Mouse (Mus musculus) olfactory bulb, adult 2 months (tissue): ENCODE measurements around the gene Imp4. TPM values are rescaled to one million over a fixed set of nuclear protein-coding genes. Genes with fewer than 3 reads are reported as not detected.

Experiments
- H3K27ac ChIP-seq: fragments of 200-500 bp; 2 replicates; pipeline ENCODE4 v1.5.1; 2012; ENCODE audit warnings: low read depth, low read length; ENCODE audit not compliant: insufficient read depth
- H3K4me1 ChIP-seq: fragments of 200-500 bp; 2 replicates; pipeline ENCODE4 v1.6.1; 2012; ENCODE audit warnings: low read length; ENCODE audit not compliant: control insufficient read depth, insufficient read depth
- H3K4me3 ChIP-seq: fragments of 200-500 bp; 2 replicates; pipeline ENCODE4 v1.5.1; 2012; ENCODE audit warnings: mild to moderate bottlenecking, low read depth, low read length, moderate library complexity; ENCODE audit not compliant: insufficient read depth
- CTCF ChIP-seq: fragments of 200-500 bp; IDR thresholded peaks from 2 replicates; pipeline ENCODE4 v1.5.1; 2012; ENCODE audit warnings: low read depth, mild to moderate bottlenecking, low read length, moderate library complexity; ENCODE audit not compliant: insufficient read depth
- POLR2A ChIP-seq: fragments of 200-500 bp; IDR thresholded peaks from 2 replicates; pipeline ENCODE4 v1.6.1; 2012; ENCODE audit warnings: mild to moderate bottlenecking, low read depth, low read length, moderate library complexity; ENCODE audit not compliant: insufficient read depth
- WGBS: fragments of 180-500 bp; shearing (Covaris S2); methylation state at CpG from one replicate; pipeline ENCODE4 v1.1.7; 2018; 5-methylcytosine and 5-hydroxymethylcytosine counted together
- polyA plus RNA-seq: library from polyadenylated mRNA; stranded (reverse); fragments of >200 nt; gene quantifications from 2 replicates; pipeline ENCODE4 v1.2.4, GENCODE M21; 2012; ENCODE audit warnings: low replicate concordance; ENCODE audit not compliant: missing spikeins, insufficient read depth, insufficient read length

Imp4 gene
- polyA plus RNA-seq, 1 experiment = not detected

DNA sequence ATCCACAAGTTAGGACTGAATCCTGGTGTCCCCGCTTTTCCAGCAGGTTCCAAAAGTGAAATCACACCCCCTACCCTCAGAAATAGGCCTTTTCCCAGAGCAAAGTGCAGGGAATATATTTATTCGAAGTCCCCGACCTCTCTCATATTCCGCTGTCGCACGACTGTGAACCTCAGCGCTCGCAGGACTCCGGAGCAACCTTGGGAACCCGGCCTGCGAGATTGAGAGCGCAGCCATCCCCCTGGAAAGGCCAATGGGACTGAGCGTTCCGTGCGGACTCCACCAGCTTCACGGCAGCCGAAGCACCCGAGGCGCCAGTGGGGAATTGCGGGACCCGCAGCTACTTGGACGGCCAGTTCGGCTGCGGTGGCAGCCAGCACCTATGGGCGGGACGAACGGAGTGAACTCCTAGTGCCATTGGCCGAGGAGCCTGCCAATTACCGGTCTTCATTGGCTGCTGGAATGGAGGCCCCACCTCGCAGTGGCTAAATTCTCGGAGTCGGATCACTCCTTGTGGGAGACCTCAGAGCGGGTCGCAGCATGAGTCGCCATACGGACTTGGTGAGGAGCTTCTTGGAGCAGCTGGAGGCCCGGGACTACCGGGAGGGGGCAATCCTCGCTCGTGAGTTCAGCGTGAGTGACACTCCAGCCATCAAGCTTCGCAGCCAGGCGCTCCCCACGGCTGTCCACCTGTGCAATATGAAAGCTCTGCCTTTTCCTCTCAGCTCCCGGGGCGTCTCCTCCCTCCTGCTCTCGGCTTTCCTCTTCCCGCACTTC lies 19.8 kb downstream of the Imp4 start, which contains the start of gene Ptpn18:
Gene Ptpn18, plus strand, starts transcription at position 479 of the 777 bp plus-strand sequence.
- Histone ChIP-seq H3K4me1 (peaks cover 4% of the 10 kb centered on the region), H3K27ac (no peak within 1 kb of the TSS), H3K4me3 (peak within 1 kb of the TSS; percentile 56)
- under 1% methylated on average over 48 of the region's 48 CpGs for WGBS
- TF ChIP-seq POLR2A (no peak), CTCF (no peak)

- TF ChIP-seq CTCF (no peak), POLR2A (no peak)
- H3K4me3 ChIP-seq = peak overlapping the region; percentile 56
- 5% methylated on average over 15 of the region's 15 CpGs for WGBS
- no peak overlapping the region for H3K27ac ChIP-seq
- peaks cover 4% of the 10 kb centered on the region for H3K4me1 ChIP-seq
Measured at GRCm38 (mm10) chr1:34460061-34460441, 20.4 kb downstream of the Imp4 start.

GRCm38 (mm10) chr1:34462766-34463165 lies 23.1 kb downstream of the Imp4 start:
- H3K4me3 ChIP-seq = no peak overlapping the region
- 19% methylated on average over 7 of the region's 7 CpGs for WGBS
- no peak overlapping the region for H3K27ac ChIP-seq
- TF ChIP-seq CTCF (peak; percentile 50; the same call in 1 of the 2 replicates), POLR2A (no peak)
- peaks cover 4% of the 10 kb centered on the region for H3K4me1 ChIP-seq

- Histone ChIP-seq H3K4me1 (peaks cover 4% of the 10 kb centered on the region), H3K27ac (no peak overlapping the region), H3K4me3 (no peak overlapping the region)
- TF ChIP-seq POLR2A = no peak
- TF ChIP-seq CTCF = no peak
- 89% methylated on average over 8 of the region's 8 CpGs for WGBS
Measured at GRCm38 (mm10) chr1:34464310-34464817, 24.7 kb downstream of the Imp4 start.

DNA sequence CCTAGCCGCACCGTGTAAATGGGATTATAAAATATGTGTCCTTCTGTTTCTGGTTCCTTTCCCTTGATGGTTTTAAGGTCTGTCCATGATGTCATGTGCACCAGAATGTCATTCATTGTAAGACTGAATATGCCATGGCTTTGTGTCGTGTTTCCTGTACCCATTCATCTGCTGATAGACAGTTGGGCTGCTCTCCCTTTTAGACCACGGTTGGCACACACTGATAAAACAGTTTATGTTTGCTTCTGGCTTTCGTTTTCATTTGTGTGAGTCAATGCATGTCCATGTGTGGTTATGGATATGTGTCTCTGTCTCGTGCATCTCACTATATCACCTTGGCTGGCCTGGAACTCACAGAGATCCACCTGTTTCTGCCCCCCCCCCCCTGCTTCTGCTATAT lies 25.8 kb downstream of the Imp4 start:
- WGBS = 73% methylated on average over 6 of the region's 6 CpGs
- Histone ChIP-seq H3K27ac (no peak overlapping the region), H3K4me1 (no peaks in the 10 kb centered on the region), H3K4me3 (no peak overlapping the region)
- TF ChIP-seq POLR2A (no peak), CTCF (no peak)

- peaks cover 8% of the 10 kb centered on the region for H3K4me1 ChIP-seq
- no peak overlapping the region for H3K4me3 ChIP-seq
- no peak for TF ChIP-seq CTCF
- TF ChIP-seq POLR2A = no peak
- WGBS = 79% methylated on average over 3 of the region's 3 CpGs
- H3K27ac ChIP-seq = no peak overlapping the region
Measured at GRCm38 (mm10) chr1:34468051-34468450, 28.4 kb downstream of the Imp4 start.

- TF ChIP-seq CTCF = no peak
- TF ChIP-seq POLR2A = no peak
- H3K4me3 ChIP-seq = no peak overlapping the region
- no peak overlapping the region for H3K27ac ChIP-seq
- 82% methylated on average over 4 of the region's 4 CpGs for WGBS
- peaks cover 8% of the 10 kb centered on the region for H3K4me1 ChIP-seq
Measured at GRCm38 (mm10) chr1:34468500-34468899, 28.8 kb downstream of the Imp4 start.

- Histone ChIP-seq H3K4me1 (peaks cover 8% of the 10 kb centered on the region), H3K27ac (no peak overlapping the region), H3K4me3 (no peak overlapping the region)
- WGBS = 77% methylated on average over 5 of the region's 5 CpGs
- no peak for TF ChIP-seq CTCF
- no peak for TF ChIP-seq POLR2A
Measured at GRCm38 (mm10) chr1:34469801-34470200, 30.1 kb downstream of the Imp4 start.
